Mouse (Mus musculus) gonadal fat pad, adult 2 months (tissue): ENCODE data around the gene Mvb12b. TPM values are rescaled to one million over a fixed set of nuclear protein-coding genes. Genes with fewer than 3 reads are reported as not detected.

Experiments used
- DNase-seq: peaks from one replicate; pipeline ENCODE4 v3.0.0-alpha.2; 2012; ENCODE audit warnings: low read depth
- polyA plus RNA-seq: library from polyadenylated mRNA; depleted of rRNA; stranded (reverse); fragments of >200 nt; gene quantifications from 2 replicates; pipeline ENCODE4 v1.2.3, GENCODE M21; 2012

Mvb12b gene
- polyA plus RNA-seq, 1 experiment: 29.0 TPM

DNA sequence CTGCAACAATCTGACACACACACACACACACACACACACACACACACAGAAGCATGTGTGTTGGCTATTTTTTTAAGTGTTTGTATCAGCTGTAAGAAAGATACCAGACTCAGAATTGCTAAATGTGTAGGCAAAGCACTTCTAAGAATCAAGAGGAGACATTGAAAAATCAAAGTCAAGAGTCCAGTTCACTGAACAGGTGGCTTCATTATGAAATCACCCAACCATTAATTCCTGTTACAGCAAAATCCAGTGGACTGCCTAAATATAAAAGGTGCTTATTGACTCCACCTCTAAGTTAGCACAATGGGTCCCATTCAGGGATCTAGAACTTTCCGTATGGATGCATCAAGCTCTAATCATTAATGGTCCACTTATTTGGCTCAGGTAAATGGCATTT is 103.0 kb downstream of the Mvb12b start:
- no peak for DNase-seq

DNA sequence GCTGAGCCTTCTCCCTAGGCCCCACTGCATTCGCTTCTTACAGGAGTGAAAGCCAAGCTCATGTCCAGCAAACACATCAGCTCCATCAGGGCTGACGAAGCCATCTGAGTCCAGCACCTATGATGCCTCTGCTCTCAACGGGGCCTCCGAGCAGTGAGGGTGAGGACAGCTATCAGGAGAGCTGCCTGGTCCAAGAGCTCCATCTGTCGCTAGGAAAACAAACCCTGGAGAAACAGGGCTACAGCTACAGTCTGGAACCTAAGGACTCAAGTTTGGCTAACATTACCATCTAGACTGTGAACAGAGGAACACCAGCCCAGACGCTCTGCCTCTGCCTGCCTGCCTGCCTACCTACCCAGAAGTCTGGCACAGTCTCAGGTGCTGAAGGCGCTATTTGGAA is 104.3 kb downstream of the Mvb12b start:
- DNase-seq: no peak

- DNase-seq: no peak
These were observed 105.9 kb downstream of the Mvb12b start for GRCm38 (mm10) chr2:33781655-33782400.

- no peak for DNase-seq
These were observed 109.3 kb downstream of the Mvb12b start for GRCm38 (mm10) chr2:33778466-33778865.

- DNase-seq: no peak
These were observed 110.7 kb downstream of the Mvb12b start for GRCm38 (mm10) chr2:33777051-33777450.

DNA sequence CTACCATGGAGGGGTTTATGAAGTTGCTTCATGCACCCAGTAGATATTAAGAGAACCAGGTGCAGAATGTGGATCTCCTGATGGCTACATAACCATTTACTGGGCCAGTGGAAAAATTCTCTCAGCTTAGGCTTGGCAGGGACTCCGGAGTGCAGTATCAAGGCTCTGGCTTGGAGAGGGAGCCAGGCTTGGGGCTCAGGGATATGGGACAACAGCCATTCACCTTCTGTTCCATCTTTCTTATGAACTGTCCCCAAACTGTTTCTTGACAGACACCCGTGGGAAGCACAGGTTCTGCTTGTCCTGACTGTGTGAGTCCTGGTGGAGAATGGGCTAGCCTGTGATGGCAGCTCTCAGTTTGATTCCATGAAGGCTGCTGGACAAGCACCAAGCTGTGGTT is 112.9 kb downstream of the Mvb12b start:
- no peak for DNase-seq

DNA sequence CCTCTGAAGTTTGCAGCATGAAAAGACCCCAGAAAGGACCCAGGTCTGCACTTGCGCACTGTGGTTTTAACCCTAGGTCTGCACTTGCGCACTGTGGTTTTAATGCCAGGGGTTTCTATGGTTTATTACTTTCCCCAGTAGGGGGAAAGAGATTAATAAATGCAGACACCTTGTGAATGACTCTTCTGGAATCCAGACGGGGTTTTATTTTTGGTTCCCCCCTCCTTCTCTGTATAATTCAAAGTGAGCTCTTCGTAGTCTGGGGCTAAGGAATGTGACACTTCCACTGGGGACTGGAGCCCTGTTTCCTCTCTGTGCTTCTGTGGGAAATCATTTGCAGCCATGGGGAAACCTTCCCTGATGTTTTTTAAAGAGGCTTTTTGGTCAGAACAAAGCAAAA is 113.6 kb downstream of the Mvb12b start:
- no peak for DNase-seq

- DNase-seq: no peak
These were observed 115.3 kb downstream of the Mvb12b start for GRCm38 (mm10) chr2:33772439-33772838.

DNA sequence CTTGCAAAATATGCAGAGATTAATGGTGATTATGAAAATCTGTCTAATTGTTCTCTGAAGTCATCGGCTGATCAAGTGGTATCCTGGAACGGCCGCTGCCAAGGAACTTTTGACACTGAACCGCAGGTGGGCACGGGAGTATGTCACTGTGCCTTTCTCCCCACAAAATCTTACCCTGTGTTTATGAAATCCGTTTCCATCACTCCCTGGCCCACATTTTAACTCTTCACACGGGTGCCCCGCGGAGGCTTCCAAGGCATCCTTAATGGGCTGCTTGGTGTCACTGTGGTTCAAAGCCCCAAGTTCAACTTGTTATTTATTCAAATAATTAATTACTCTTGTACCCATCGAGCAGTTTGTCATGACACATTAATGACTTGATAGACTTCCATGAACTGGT is 116.4 kb downstream of the Mvb12b start:
- DNase-seq: no peak

GRCm38 (mm10) chr2:33770526-33771130 is 117.1 kb downstream of the Mvb12b start:
- no peak for DNase-seq

DNA sequence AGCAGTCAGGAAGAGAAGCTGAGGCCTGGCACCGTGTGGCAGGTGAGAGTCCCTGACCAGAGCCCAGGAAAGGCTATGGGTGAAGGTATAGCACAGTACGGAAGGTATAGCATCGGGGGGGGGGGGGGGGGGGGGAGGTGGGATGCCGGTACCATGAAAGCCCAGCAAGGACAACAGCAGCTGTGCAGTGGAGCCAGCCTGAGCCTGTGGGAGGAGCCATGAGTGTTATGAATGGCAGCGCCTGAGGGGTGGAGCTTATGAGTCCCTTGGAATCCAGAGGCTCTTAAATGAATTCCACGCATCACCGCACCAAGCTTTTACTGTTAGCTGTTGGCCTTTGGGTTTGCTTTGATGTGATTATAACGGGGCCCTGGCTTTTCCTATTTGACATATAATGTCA is 123.3 kb downstream of the Mvb12b start:
- DNase-seq: no peak

DNA sequence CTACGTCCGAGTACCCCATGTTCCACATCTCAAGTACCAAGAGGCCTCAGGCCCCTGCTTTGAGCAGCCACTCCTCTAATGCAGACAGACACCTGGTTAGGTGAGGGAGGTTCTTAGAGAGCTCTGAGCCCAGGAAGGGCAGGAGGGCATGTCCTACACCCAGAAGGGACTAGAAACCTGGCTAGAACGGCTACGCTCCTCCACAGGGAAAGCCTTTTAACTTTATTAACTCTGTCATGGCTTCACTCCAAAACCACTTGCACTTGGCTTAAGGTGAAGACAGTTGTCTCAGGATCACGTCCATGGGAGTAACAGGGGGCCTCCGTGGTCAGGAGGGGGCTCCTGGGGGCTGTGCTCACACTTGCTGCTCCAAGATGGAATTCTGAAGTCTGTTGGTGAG is 125.5 kb downstream of the Mvb12b start:
- no peak for DNase-seq

GRCm38 (mm10) chr2:33760571-33760991 is 127.2 kb downstream of the Mvb12b start:
- DNase-seq: no peak

DNA sequence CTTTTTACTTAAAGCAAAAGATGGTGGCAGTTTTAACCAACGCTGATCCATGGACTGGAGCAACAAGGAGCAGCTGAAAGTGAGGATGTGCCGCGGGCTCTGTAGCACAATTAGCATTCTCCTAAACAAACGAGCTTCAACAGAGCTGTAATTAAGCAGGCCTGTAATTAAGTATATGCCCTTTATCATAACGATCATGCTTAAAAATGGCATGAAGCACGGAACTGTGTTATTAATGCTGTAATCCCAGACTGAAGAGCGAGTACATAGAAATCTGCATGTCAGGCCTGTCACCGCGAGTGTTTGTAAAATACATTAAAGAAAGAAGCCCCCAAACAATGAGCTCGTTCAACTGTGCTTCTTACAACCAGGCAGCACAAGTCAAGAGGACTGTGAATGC is 128.3 kb downstream of the Mvb12b start:
- DNase-seq: no peak

DNA sequence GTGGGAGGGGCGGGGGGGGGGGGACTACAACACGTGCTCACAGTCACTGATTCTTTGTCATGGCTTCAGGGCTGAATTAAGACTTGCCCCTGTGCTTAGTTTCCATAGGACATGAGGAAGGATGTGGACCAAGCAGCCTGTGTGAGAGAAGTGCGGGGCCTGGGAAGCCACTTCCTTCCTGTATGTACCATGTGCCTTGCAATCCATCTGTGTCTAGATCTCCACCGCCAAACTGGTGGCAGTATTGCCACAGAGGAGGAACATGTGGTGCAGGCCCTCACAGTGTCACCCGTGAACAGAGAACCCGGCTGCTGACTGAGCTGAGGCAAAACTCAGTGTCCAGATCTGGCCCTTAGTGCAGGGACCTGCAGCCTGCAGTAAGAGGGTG is 132.1 kb downstream of the Mvb12b start:
- DNase-seq: no peak

GRCm38 (mm10) chr2:33754980-33755632 is 132.6 kb downstream of the Mvb12b start:
- DNase-seq: no peak

DNA sequence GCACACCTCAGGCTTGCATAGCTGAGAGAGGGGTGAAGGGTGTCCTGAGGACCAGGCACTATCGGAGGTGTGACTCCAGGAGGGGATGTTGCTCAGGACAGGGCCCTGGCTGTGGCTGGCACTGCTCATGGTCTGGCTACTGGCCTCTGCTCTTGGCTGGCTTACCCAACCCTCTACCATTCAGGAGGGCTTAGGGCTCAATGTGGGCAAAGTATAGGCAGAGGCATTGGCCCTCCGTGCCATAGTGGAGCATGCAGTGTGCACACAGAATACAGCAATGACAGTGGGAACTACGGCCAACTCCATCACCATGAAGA is 133.5 kb downstream of the Mvb12b start:
- DNase-seq: no peak

- DNase-seq: no peak
These were observed 134.0 kb downstream of the Mvb12b start for GRCm38 (mm10) chr2:33753630-33754316.

DNA sequence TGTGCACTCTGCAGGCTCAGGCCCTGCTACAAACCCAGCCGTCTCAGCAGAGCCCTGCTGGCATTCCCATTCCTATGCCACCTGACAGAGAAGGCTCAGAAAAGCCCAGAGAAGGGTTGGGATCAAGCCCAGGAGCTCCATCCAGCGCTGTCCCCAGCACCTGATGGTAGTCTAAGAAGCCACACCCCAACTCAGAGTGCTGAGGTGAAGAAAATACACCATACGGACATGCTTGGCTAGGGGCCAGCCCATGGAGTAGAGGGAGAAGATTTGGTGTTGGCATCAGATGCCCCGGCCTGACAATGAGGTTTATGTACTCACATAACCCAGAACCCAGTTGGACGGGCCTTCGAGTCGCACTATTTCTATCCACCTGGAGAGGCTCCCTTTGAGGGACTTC is 137.1 kb downstream of the Mvb12b start:
- no peak for DNase-seq

GRCm38 (mm10) chr2:33746471-33746870 is 141.3 kb downstream of the Mvb12b start:
- DNase-seq: no peak

DNA sequence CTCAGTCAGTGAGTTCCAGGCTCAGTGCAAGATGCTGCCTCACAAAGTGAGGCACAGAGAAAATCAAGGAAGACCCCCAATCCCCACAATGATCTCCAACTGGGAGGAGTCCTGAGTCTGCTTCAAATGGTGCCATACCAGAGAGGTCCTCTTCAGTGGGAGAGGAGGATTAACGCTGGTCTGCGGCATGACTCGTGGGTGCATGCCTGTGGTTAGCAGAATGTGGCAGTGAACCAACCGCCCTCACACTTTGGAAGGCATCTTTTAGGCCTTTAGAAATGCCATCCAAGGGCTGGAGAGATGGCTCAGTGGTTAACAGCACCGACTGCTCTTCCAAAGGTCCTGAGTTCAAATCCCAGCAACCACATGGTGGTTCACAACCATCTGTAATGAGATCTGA is 142.0 kb downstream of the Mvb12b start:
- DNase-seq: no peak

DNA sequence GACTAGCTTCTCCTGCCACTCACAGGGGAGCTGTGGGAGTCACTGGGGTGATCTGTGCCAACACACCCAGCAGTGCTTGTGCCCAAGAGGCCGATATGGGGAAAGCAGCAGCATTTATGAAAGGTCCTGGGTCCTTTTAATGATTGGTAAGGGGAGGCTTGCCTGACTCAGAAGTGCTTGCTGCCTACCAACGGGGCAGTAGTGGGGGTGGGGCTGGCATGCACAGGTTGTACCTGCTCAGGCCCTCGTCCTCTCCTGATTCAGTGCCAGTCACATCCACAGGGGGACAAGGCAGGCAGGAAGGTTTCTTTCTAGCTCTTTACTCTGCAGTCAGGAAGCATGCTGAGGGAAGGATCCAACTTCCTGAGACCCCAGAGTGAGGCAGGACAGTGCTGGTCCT is 150.6 kb downstream of the Mvb12b start:
- no peak for DNase-seq

- no peak for DNase-seq
These were observed 151.0 kb downstream of the Mvb12b start for GRCm38 (mm10) chr2:33736722-33737121.
